Mouse (Mus musculus) heart, adult 11 months (tissue): ENCODE measurements around the gene Pdia3.
"Not testable (repeated sequence)": the region's sequence is repeated elsewhere in the genome, so short reads cannot be mapped to it uniquely, and the experiment has no call there.

Source experiments
- DNase-seq: peaks from one replicate; pipeline ENCODE4 v3.0.0; 2022

The Pdia3 gene

GRCm38 (mm10) chr2:121443068-121443349, 29.4 kb downstream of the Pdia3 start:
- DNase-seq, result no peak

- DNase-seq, result peak; percentile 40
These were observed 30.6 kb downstream of the Pdia3 start, which contains the start of gene Ell3 for GRCm38 (mm10) chr2:121444178-121444577. TSS of gene Ell3 (minus strand) at chr2:121444278.

- peak; percentile 15 for DNase-seq
These were observed 31.5 kb downstream of the Pdia3 start for GRCm38 (mm10) chr2:121445117-121445516.

GRCm38 (mm10) chr2:121446506-121446905, 32.9 kb downstream of the Pdia3 start:
- DNase-seq, result peak; percentile 87

GRCm38 (mm10) chr2:121447006-121447405, 33.4 kb downstream of the Pdia3 start:
- peak; percentile 56 for DNase-seq

- DNase-seq, result peak; percentile 93
These were observed 34.6 kb downstream of the Pdia3 start for GRCm38 (mm10) chr2:121448136-121448535.

- peak; percentile 100 for DNase-seq
These were observed 35.4 kb downstream of the Pdia3 start, which contains the start of gene Serf2 for GRCm38 (mm10) chr2:121448739-121449535. TSS of gene Serf2 (plus strand) at chr2:121449195.

- no peak for DNase-seq
These were observed 36.0 kb downstream of the Pdia3 start for GRCm38 (mm10) chr2:121449545-121450011.

GRCm38 (mm10) chr2:121450093-121450492, 36.5 kb downstream of the Pdia3 start:
- peak; percentile 95 for DNase-seq

GRCm38 (mm10) chr2:121452361-121452760, 38.8 kb downstream of the Pdia3 start:
- peak; percentile 89 for DNase-seq

GRCm38 (mm10) chr2:121452990-121453389, 39.4 kb downstream of the Pdia3 start, which contains the start of gene Hypk:
TSS of gene Hypk (plus strand) at chr2:121453290.
- DNase-seq, result no peak

- peak; percentile 89 for DNase-seq
These were observed 40.3 kb downstream of the Pdia3 start for GRCm38 (mm10) chr2:121453917-121454316.

GRCm38 (mm10) chr2:121455534-121455933, 42.0 kb downstream of the Pdia3 start:
- DNase-seq, result peak; percentile 86

GRCm38 (mm10) chr2:121456692-121457642, 43.4 kb downstream of the Pdia3 start, which contains the start of gene Serinc4:
TSS of gene Serinc4 (minus strand) at chr2:121456781.
- DNase-seq, result peak; percentile 98

GRCm38 (mm10) chr2:121460071-121460470, 46.5 kb downstream of the Pdia3 start:
- DNase-seq, result no peak

GRCm38 (mm10) chr2:121468982-121469381, 55.4 kb downstream of the Pdia3 start:
- peak; percentile 6 for DNase-seq

GRCm38 (mm10) chr2:121472783-121473182, 59.2 kb downstream of the Pdia3 start:
- not testable (repeated sequence) for DNase-seq

- peak; percentile 98 for DNase-seq
These were observed 60.0 kb downstream of the Pdia3 start, which contains the start of gene Mfap1b for GRCm38 (mm10) chr2:121473301-121474179. TSS of gene Mfap1b (minus strand) at chr2:121474067.

- DNase-seq, result no peak
These were observed 60.6 kb downstream of the Pdia3 start for GRCm38 (mm10) chr2:121474180-121474535.

GRCm38 (mm10) chr2:121475306-121475705, 61.7 kb downstream of the Pdia3 start:
- DNase-seq, result peak; percentile 79

GRCm38 (mm10) chr2:121477491-121478266, 64.1 kb downstream of the Pdia3 start:
- peak; percentile 68 for DNase-seq
